Mouse (Mus musculus) heart, embryonic 14.5 days (tissue): ENCODE measurements around the gene Nox4. TPM values are rescaled to one million over a fixed set of nuclear protein-coding genes. Genes with fewer than 3 reads are reported as not detected.

Experiments used
- ATAC-seq: fragments of 200-750 bp; cut with Nextera tagmentation; 2 replicates; pipeline ENCODE4 v1.8.0; 2017; ENCODE audit warnings: low read depth, moderate TSS enrichment; ENCODE audit not compliant: insufficient number of reproducible peaks, insufficient read depth, low FRiP score
- H3K27ac ChIP-seq, 2 experiments: fragments of 200-500 bp in 1 of 2; fragments of 300-500 bp in 1 of 2; sonication (generic) in 1 of 2; replicated peaks in 1 of 2; 2 replicates each; pipeline ENCODE4 v1.5.1; 2012 to 2014; ENCODE audit warnings: low read depth in 2 of 2, low read length in 2 of 2, control low read depth in 1 of 2, mild to moderate bottlenecking in 1 of 2, mixed read lengths in 1 of 2; ENCODE audit not compliant: control insufficient read depth in 1 of 2, insufficient read depth in 1 of 2
- H3K27me3 ChIP-seq: fragments of 300-500 bp; sonication (generic); 2 replicates; pipeline ENCODE4 v1.6.1; 2014; ENCODE audit warnings: mild to moderate bottlenecking, low read length, control low read depth; ENCODE audit not compliant: control insufficient read depth, insufficient read depth
- H3K36me3 ChIP-seq: fragments of 300-500 bp; sonication (generic); 2 replicates; pipeline ENCODE4 v1.6.1; 2014; ENCODE audit warnings: mild to moderate bottlenecking, control low read depth, low read length, mixed read lengths; ENCODE audit not compliant: control insufficient read depth, insufficient read depth
- H3K4me1 ChIP-seq, 2 experiments: fragments of 200-500 bp in 1 of 2; fragments of 300-500 bp in 1 of 2; sonication (generic) in 1 of 2; 2 replicates each; pipeline ENCODE4 v1.6.1; 2012 to 2014; ENCODE audit warnings: low read length in 2 of 2, control low read depth in 1 of 2, mixed read lengths in 1 of 2; ENCODE audit not compliant: control insufficient read depth in 2 of 2, insufficient read depth in 2 of 2
- H3K4me2 ChIP-seq: fragments of 300-500 bp; sonication (generic); 2 replicates; pipeline ENCODE4 v1.6.1; 2014; ENCODE audit warnings: mild to moderate bottlenecking, low read length
- H3K4me3 ChIP-seq, 2 experiments: fragments of 200-500 bp in 1 of 2; fragments of 300-500 bp in 1 of 2; sonication (generic) in 1 of 2; 2 replicates each; pipeline ENCODE4 v1.5.1; 2012 to 2014; ENCODE audit warnings: low read length in 2 of 2, mild to moderate bottlenecking in 2 of 2, control low read depth in 1 of 2, low read depth in 1 of 2, moderate library complexity in 1 of 2; ENCODE audit not compliant: control insufficient read depth in 1 of 2, insufficient read depth in 1 of 2
- H3K9ac ChIP-seq: fragments of 300-500 bp; sonication (generic); 2 replicates; pipeline ENCODE4 v1.6.1; 2014; ENCODE audit warnings: mild to moderate bottlenecking, low read length
- H3K9me3 ChIP-seq: fragments of 300-500 bp; sonication (generic); 2 replicates; pipeline ENCODE4 v1.6.1; 2016; ENCODE audit warnings: low read length, control low read depth; ENCODE audit not compliant: control insufficient read depth
- WGBS: fragments of 180-500 bp; shearing (Covaris S2); extraction: QIAGEN DNeasy Blood & Tissue Kit; methylation state at CpG from one replicate; pipeline ENCODE4 v1.1.7; 2014; 5-methylcytosine and 5-hydroxymethylcytosine counted together
- polyA plus RNA-seq: library from polyadenylated mRNA; unstranded; fragments of >200 nt; fragmentation: Nextera tagmentation; extraction: Ambion mirVana; gene quantifications from 2 replicates; pipeline ENCODE4 v1.2.1, GENCODE M21; 2014

Nox4 gene
- polyA plus RNA-seq: 4.3 and 5.4 TPM in 2 replicates

DNA sequence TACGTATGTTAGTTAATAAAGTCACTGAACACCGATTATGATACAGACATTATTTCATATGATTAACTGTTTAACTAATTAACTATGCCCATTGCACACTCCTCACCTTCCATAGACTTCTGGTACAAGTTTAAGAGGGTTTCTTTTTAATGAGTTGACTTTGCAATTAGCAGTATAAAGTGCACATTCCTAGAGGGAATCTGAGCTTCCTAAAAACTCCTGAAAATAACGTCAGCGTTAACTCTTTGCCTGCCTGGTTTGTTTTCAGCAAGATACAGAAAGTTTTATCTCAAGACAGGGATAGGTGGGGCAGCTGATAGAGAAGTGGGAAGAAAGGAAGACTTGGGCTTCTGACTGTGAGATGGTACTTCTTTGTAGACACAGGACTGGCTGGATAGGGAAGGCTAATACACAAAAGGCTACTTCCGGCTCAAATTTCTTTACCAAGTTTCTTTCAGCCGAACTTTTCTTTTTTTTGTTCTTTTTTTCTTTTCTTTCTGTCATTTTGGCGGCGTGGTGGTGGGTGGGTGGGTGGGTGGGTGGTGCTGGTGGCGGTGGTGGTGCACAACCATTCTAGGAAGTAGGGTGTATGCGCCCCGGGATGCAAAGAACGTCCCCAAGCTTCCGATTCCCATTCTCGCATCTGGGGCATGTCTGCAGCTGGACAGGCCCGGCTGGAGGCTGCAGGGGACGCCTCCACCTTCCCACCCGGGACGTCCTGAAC lies at the start of gene Nox4:
TSS of gene Nox4 (plus strand) at position 241 of the 724 bp plus-strand sequence.
- no peak for ATAC-seq
- Histone ChIP-seq H3K27me3 (no peaks in the 10 kb centered on the region), H3K9me3 (no peaks in the 10 kb centered on the region), H3K4me1 (peaks cover 0 to 4% of the 10 kb centered on the region in 2 experiments; a peak in 1 of 4 replicates), H3K27ac (peak within 1 kb of the TSS; percentile 57 to 69), H3K4me2 (peak within 1 kb of the TSS; percentile 78), H3K4me3 (peak within 1 kb of the TSS; percentile 67 to 69), H3K36me3 (0 out of 2 replicates have a peak, but pooled peaks cover 2% of the 10 kb centered on the region), H3K9ac (peak within 1 kb of the TSS; percentile 83)
- WGBS: 12% methylated on average over 18 of the region's 18 CpGs

DNA sequence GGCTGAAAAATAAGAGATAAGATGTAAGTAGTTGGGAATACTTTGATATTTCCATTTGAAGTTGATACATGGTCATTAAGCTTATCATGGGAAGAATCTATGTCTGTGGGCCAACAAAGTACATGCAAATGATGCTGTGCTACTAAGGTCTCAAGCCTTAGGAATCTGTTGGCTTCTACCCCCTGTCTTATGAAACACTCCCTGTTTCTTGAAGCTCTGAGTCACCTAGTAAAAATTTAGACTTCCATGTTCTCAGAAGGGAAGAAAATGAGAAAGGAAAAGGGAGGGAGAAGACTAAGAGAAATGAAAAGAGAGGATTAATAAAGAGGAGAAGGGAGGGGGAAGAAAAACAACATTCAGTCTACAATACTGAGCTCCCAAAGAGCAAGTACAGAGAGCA lies 41.1 kb upstream of the Nox4 start:
- Histone ChIP-seq H3K27ac (no peak overlapping the region), H3K9me3 (no peaks in the 10 kb centered on the region), H3K27me3 (no peaks in the 10 kb centered on the region), H3K4me1 (no peaks in the 10 kb centered on the region), H3K4me2 (no peak overlapping the region), H3K9ac (no peak overlapping the region), H3K36me3 (no peaks in the 10 kb centered on the region), H3K4me3 (no peak overlapping the region)
- no peak for ATAC-seq

DNA sequence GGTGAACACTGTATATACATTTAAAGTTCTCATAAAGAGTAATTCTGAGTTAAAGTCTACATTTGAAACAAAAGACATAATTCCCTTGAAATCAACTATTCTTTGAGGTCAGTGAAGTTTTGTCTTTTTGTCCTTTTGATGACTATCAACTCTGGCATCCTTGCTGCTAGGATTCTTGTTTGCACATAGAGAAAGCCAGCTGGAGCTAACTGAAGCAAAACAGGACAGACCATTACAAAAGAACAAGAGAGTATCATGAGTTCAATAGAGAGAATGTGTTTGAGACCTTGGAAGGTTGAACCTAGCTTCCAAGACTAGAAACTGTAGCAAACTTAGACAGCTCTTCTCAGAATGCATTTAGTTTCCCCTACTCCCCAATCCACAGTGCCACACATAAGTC lies 24.2 kb upstream of the Nox4 start:
- no peak overlapping the region for H3K4me2 ChIP-seq
- no peak overlapping the region for H3K27ac ChIP-seq
- no peak for ATAC-seq
- no peaks in the 10 kb centered on the region for H3K9me3 ChIP-seq
- no peaks in the 10 kb centered on the region for H3K36me3 ChIP-seq
- H3K9ac ChIP-seq: no peak overlapping the region
- no peaks in the 10 kb centered on the region for H3K27me3 ChIP-seq
- H3K4me3 ChIP-seq: no peak overlapping the region
- H3K4me1 ChIP-seq: no peaks in the 10 kb centered on the region

DNA sequence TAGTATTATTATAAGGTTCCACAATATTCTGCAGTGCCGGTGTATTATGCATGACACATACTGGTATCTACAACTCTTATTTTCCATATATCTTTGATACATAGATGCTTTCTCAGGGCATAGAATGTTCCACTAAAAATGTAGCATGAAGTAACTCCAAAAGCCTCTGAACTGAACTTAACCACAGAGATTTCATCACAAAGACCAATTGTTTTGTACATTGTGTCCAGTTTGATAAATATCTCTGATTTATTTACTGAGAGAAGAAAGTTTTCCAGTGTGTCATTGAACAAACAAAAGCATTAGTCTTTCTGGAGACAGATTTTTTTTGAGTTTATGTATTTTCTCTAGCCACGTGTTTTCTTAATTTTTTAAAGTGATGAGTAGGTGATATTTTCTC lies 23.1 kb upstream of the Nox4 start:
- 66% methylated on average over 2 of the region's 2 CpGs for WGBS
- no peak overlapping the region for H3K4me3 ChIP-seq
- no peak for ATAC-seq
- no peaks in the 10 kb centered on the region for H3K36me3 ChIP-seq
- H3K9me3 ChIP-seq: no peaks in the 10 kb centered on the region
- no peak overlapping the region for H3K9ac ChIP-seq
- no peak overlapping the region for H3K27ac ChIP-seq
- no peak overlapping the region for H3K4me2 ChIP-seq
- H3K27me3 ChIP-seq: no peaks in the 10 kb centered on the region
- H3K4me1 ChIP-seq: no peaks in the 10 kb centered on the region

DNA sequence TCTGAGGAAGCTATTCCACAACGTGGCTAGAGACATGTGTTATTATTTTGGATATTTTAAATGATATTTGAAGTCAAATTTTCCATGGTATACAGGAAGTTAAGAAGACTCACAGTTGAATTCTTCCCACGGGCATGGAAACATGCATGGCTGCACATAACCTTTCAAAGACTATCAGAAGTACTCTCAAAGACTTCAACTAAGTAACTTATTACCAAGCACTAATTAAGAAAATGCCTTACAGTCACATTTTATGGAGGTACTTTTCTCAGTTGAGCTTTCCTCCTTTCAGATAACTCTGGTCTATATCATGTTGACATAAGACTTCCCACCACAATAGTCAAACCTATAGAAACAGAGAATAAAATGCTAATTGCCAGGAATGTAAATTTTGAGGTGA lies 20.3 kb upstream of the Nox4 start:
- no peak overlapping the region for H3K27ac ChIP-seq
- H3K9me3 ChIP-seq: no peaks in the 10 kb centered on the region
- no peaks in the 10 kb centered on the region for H3K36me3 ChIP-seq
- no peaks in the 10 kb centered on the region for H3K27me3 ChIP-seq
- no peaks in the 10 kb centered on the region for H3K4me1 ChIP-seq
- H3K9ac ChIP-seq: no peak overlapping the region
- ATAC-seq: no peak
- no peak overlapping the region for H3K4me2 ChIP-seq
- H3K4me3 ChIP-seq: no peak overlapping the region
- 31% methylated on average over 2 of the region's 2 CpGs for WGBS

DNA sequence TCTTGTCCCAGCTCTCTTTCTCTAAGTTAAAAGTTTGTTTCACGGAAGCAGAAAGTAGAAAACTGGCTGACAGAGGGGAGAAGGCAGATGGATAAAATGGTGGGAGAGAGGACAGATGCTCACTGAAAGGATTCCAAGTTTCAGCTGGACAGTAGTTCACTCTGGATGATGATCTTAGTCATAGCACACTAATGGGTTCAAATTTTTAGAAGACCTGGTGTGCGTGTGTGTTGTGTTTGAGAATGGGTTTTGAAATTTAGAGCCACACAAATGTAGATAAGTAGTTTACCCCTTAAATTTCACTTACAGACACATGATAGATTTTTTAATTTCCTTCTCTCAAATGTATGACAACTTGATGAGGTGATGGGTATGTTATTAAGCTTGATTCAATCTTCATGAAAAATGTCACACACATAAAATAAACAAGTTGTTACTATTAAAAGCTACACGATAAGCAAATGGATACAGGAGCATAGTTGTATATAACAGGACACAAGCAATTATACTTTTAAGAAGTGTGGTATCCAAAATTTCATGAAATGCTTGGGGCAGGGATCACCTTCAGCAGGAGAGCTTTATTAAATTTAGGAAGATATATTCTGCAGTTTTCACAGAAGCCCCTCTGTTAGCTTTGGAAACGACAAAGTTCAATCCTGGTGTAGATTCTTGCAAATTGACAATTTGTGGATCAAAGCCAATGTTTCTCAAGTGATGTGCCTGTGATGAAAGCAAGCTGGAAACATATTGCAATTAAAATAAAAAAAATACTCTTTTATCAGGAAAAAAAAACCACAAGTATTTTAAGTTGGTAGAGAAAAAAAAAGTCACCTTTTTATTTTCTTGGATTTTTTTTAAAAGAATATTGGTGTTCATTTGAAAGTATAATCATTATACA lies 18.6 kb upstream of the Nox4 start:
- Histone ChIP-seq H3K9me3 (no peaks in the 10 kb centered on the region), H3K4me1 (no peaks in the 10 kb centered on the region), H3K36me3 (no peaks in the 10 kb centered on the region), H3K4me2 (no peak overlapping the region), H3K27me3 (no peaks in the 10 kb centered on the region), H3K27ac (no peak overlapping the region), H3K4me3 (no peak overlapping the region), H3K9ac (no peak overlapping the region)
- WGBS: 75% methylated on average over 4 of the region's 4 CpGs
- ATAC-seq: no peak

DNA sequence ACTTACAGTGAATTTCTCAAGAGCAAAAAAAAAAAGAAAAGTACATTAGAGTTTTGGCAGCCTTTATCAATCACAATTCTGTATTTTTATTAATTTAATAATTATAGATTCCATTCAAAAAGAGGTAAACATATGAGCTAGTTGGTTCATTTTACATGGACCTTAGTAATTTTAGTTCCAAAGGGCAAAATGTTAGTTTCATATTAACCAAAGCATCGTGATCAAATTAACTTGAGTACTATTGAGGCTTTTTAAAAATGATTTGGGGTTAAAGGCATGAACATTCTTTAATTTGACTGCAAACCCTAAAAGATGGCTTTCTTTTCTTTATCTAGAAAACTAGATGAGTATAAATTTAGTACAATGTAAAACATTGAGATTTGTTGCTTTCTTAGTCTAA lies 16.4 kb upstream of the Nox4 start:
- H3K27me3 ChIP-seq: no peaks in the 10 kb centered on the region
- no peak for ATAC-seq
- no peaks in the 10 kb centered on the region for H3K4me1 ChIP-seq
- H3K4me2 ChIP-seq: no peak overlapping the region
- WGBS: 81% methylated on average over 1 of the region's 1 CpGs
- no peak overlapping the region for H3K9ac ChIP-seq
- H3K4me3 ChIP-seq: no peak overlapping the region
- no peaks in the 10 kb centered on the region for H3K9me3 ChIP-seq
- H3K36me3 ChIP-seq: no peaks in the 10 kb centered on the region
- H3K27ac ChIP-seq: no peak overlapping the region
